Mouse (Mus musculus) heart, embryonic 12.5 days (tissue): ENCODE results near the gene Frmd7. TPM values are rescaled to one million over a fixed set of nuclear protein-coding genes. Genes with fewer than 3 reads are reported as not detected.
A peak's percentile ranks its signal among the peaks of the same experiment; 100 is the strongest.

Source experiments
- ATAC-seq: fragments of 200-750 bp; cut with Nextera tagmentation; 2 replicates; pipeline ENCODE4 v1.8.0; 2017; ENCODE audit warnings: moderate TSS enrichment, moderate library complexity; ENCODE audit not compliant: insufficient number of reproducible peaks, low FRiP score
- H3K27ac ChIP-seq: fragments of 300-500 bp; sonication (generic); 2 replicates; pipeline ENCODE4 v1.5.1; 2016; ENCODE audit warnings: mild to moderate bottlenecking, moderate library complexity; ENCODE audit not compliant: poor library complexity, severe bottlenecking
- H3K27me3 ChIP-seq: fragments of 300-500 bp; sonication (generic); replicated peaks from 2 replicates; pipeline ENCODE4 v1.6.1; 2016; ENCODE audit warnings: mild to moderate bottlenecking, moderate library complexity
- H3K36me3 ChIP-seq: fragments of 300-500 bp; sonication (generic); 2 replicates; pipeline ENCODE4 v1.6.1; 2016; ENCODE audit warnings: mild to moderate bottlenecking, moderate library complexity
- H3K4me1 ChIP-seq: fragments of 300-500 bp; sonication (generic); replicated peaks from 2 replicates; pipeline ENCODE4 v1.6.1; 2016; ENCODE audit warnings: mild to moderate bottlenecking
- H3K4me2 ChIP-seq: fragments of 300-500 bp; sonication (generic); 2 replicates; pipeline ENCODE4 v1.6.1; 2016; ENCODE audit warnings: mild to moderate bottlenecking, moderate library complexity
- H3K4me3 ChIP-seq: fragments of 300-500 bp; sonication (generic); 2 replicates; pipeline ENCODE4 v1.5.1; 2016; ENCODE audit warnings: mild to moderate bottlenecking
- H3K9ac ChIP-seq: fragments of 300-500 bp; sonication (generic); 2 replicates; pipeline ENCODE4 v1.6.1; 2016; ENCODE audit warnings: mild to moderate bottlenecking, moderate library complexity
- H3K9me3 ChIP-seq: fragments of 300-500 bp; sonication (generic); replicated peaks from 2 replicates; pipeline ENCODE4 v1.6.1; 2016; ENCODE audit warnings: mild to moderate bottlenecking, moderate library complexity
- WGBS: fragments of 180-500 bp; shearing (Covaris S2); methylation state at CpG from one replicate; pipeline ENCODE4 v1.1.7; 2016; 5-methylcytosine and 5-hydroxymethylcytosine counted together
- polyA plus RNA-seq: library from polyadenylated mRNA; unstranded; fragments of >200 nt; fragmentation: Nextera tagmentation; extraction: Ambion mirVana; gene quantifications from 2 replicates; pipeline ENCODE4 v1.2.1, GENCODE M21; 2016

Gene Frmd7
- polyA plus RNA-seq: 0.31 and 0.32 TPM in 2 replicates

- Histone ChIP-seq H3K9me3 (no peaks in the 10 kb centered on the region), H3K4me2 (no peak within 1 kb of the TSS), H3K4me1 (no peaks in the 10 kb centered on the region), H3K9ac (no peak within 1 kb of the TSS), H3K36me3 (no peaks in the 10 kb centered on the region), H3K27ac (no peak within 1 kb of the TSS), H3K4me3 (no peak within 1 kb of the TSS), H3K27me3 (no peaks in the 10 kb centered on the region)
- ATAC-seq: no peak
- WGBS: 71% methylated on average over 14 of the region's 14 CpGs
Measured at GRCm38 (mm10) chrX:50942610-50943009, at the start of gene Frmd7. Gene Frmd7 (minus strand): TSS chrX:50942710.

- Histone ChIP-seq H3K27ac (no peak overlapping the region), H3K9me3 (no peaks in the 10 kb centered on the region), H3K4me1 (no peaks in the 10 kb centered on the region), H3K27me3 (no peaks in the 10 kb centered on the region), H3K4me3 (no peak overlapping the region), H3K9ac (no peak overlapping the region), H3K36me3 (no peaks in the 10 kb centered on the region), H3K4me2 (no peak overlapping the region)
- no peak for ATAC-seq
- 88% methylated on average over 5 of the region's 5 CpGs for WGBS
Measured at GRCm38 (mm10) chrX:50991324-50991723, 48.8 kb upstream of the Frmd7 start.

GRCm38 (mm10) chrX:50989940-50990339 is 47.4 kb upstream of the Frmd7 start:
- no peak overlapping the region for H3K9ac ChIP-seq
- 83% methylated on average over 6 of the region's 6 CpGs for WGBS
- H3K27me3 ChIP-seq: no peaks in the 10 kb centered on the region
- no peak overlapping the region for H3K4me3 ChIP-seq
- no peaks in the 10 kb centered on the region for H3K36me3 ChIP-seq
- no peaks in the 10 kb centered on the region for H3K9me3 ChIP-seq
- H3K4me1 ChIP-seq: no peaks in the 10 kb centered on the region
- no peak for ATAC-seq
- H3K4me2 ChIP-seq: no peak overlapping the region
- no peak overlapping the region for H3K27ac ChIP-seq

GRCm38 (mm10) chrX:50988581-50988980 is 46.1 kb upstream of the Frmd7 start:
- ATAC-seq: no peak
- WGBS: 36% methylated on average over 1 of the region's 1 CpGs
- Histone ChIP-seq H3K4me1 (no peaks in the 10 kb centered on the region), H3K9me3 (no peaks in the 10 kb centered on the region), H3K36me3 (no peaks in the 10 kb centered on the region), H3K4me3 (no peak overlapping the region), H3K27ac (no peak overlapping the region), H3K9ac (no peak overlapping the region), H3K4me2 (no peak overlapping the region), H3K27me3 (no peaks in the 10 kb centered on the region)

- H3K9ac ChIP-seq: no peak overlapping the region
- no peaks in the 10 kb centered on the region for H3K36me3 ChIP-seq
- no peaks in the 10 kb centered on the region for H3K9me3 ChIP-seq
- H3K4me1 ChIP-seq: no peaks in the 10 kb centered on the region
- H3K4me2 ChIP-seq: no peak overlapping the region
- no peak overlapping the region for H3K27ac ChIP-seq
- no peak overlapping the region for H3K4me3 ChIP-seq
- WGBS: 69% methylated on average over 2 of the region's 2 CpGs
- H3K27me3 ChIP-seq: no peaks in the 10 kb centered on the region; the same call in 1 of the 2 replicates
- no peak for ATAC-seq
Measured at GRCm38 (mm10) chrX:50978428-50978827, 35.9 kb upstream of the Frmd7 start.

GRCm38 (mm10) chrX:50972145-50972544 is 29.6 kb upstream of the Frmd7 start:
- Histone ChIP-seq H3K4me2 (no peak overlapping the region), H3K9ac (no peak overlapping the region), H3K9me3 (no peaks in the 10 kb centered on the region), H3K36me3 (no peaks in the 10 kb centered on the region), H3K4me1 (0 out of 2 replicates have a peak, but pooled peaks cover 8% of the 10 kb centered on the region), H3K4me3 (no peak overlapping the region), H3K27me3 (no peaks in the 10 kb centered on the region), H3K27ac (no peak overlapping the region)
- no peak for ATAC-seq
- 80% methylated on average over 4 of the region's 4 CpGs for WGBS

- Histone ChIP-seq H3K4me1 (0 out of 2 replicates have a peak, but pooled peaks cover 8% of the 10 kb centered on the region), H3K4me3 (no peak overlapping the region), H3K36me3 (no peaks in the 10 kb centered on the region), H3K9ac (no peak overlapping the region), H3K9me3 (no peaks in the 10 kb centered on the region), H3K27me3 (no peaks in the 10 kb centered on the region), H3K4me2 (no peak overlapping the region), H3K27ac (no peak overlapping the region)
- ATAC-seq: no peak
- WGBS: 84% methylated on average over 5 of the region's 5 CpGs
Measured at GRCm38 (mm10) chrX:50969907-50970306, 27.4 kb upstream of the Frmd7 start.

GRCm38 (mm10) chrX:50968157-50968932 is 25.8 kb upstream of the Frmd7 start:
- H3K4me3 ChIP-seq: no peak overlapping the region
- H3K4me2 ChIP-seq: no peak overlapping the region
- H3K9ac ChIP-seq: no peak overlapping the region
- H3K9me3 ChIP-seq: no peaks in the 10 kb centered on the region
- WGBS: 30% methylated on average over 10 of the region's 10 CpGs
- H3K4me1 ChIP-seq: 0 out of 2 replicates have a peak, but pooled peaks cover 8% of the 10 kb centered on the region
- no peaks in the 10 kb centered on the region for H3K27me3 ChIP-seq
- H3K27ac ChIP-seq: peak overlapping the region; percentile 80
- ATAC-seq: no peak
- no peaks in the 10 kb centered on the region for H3K36me3 ChIP-seq

GRCm38 (mm10) chrX:50965157-50965556 is 22.6 kb upstream of the Frmd7 start:
- H3K4me1 ChIP-seq: 0 out of 2 replicates have a peak, but pooled peaks cover 10% of the 10 kb centered on the region
- H3K27ac ChIP-seq: no peak overlapping the region

GRCm38 (mm10) chrX:50962955-50963354 is 20.4 kb upstream of the Frmd7 start:
- 28% methylated on average over 6 of the region's 6 CpGs for WGBS
- no peaks in the 10 kb centered on the region for H3K27me3 ChIP-seq
- H3K4me2 ChIP-seq: no peak overlapping the region
- no peaks in the 10 kb centered on the region for H3K36me3 ChIP-seq
- 0 out of 2 replicates have a peak, but pooled peaks cover 6% of the 10 kb centered on the region for H3K4me1 ChIP-seq
- no peak overlapping the region for H3K9ac ChIP-seq
- H3K9me3 ChIP-seq: no peaks in the 10 kb centered on the region
- H3K4me3 ChIP-seq: no peak overlapping the region
- no peak overlapping the region for H3K27ac ChIP-seq
- no peak for ATAC-seq

More at GRCm38 (mm10) chrX:50965157-50965556, 22.6 kb upstream of the Frmd7 start:
- WGBS: 53% methylated on average over 3 of the region's 3 CpGs
- Histone ChIP-seq H3K4me3 (no peak overlapping the region), H3K9ac (no peak overlapping the region), H3K27me3 (no peaks in the 10 kb centered on the region), H3K4me2 (no peak overlapping the region), H3K9me3 (no peaks in the 10 kb centered on the region), H3K36me3 (no peaks in the 10 kb centered on the region)
- ATAC-seq: no peak

- Histone ChIP-seq H3K9ac (no peak overlapping the region), H3K9me3 (no peaks in the 10 kb centered on the region), H3K4me1 (no peaks in the 10 kb centered on the region), H3K27ac (peak overlapping the region; percentile 62), H3K27me3 (no peaks in the 10 kb centered on the region), H3K4me3 (no peak overlapping the region), H3K36me3 (no peaks in the 10 kb centered on the region), H3K4me2 (no peak overlapping the region)
- ATAC-seq: no peak
- 24% methylated on average over 2 of the region's 2 CpGs for WGBS
Measured at GRCm38 (mm10) chrX:50948633-50949032, 6.1 kb upstream of the Frmd7 start.
